Mouse (Mus musculus): ENCODE data around the gene Arhgdia.
"Not testable (repeated sequence)": the region's sequence is repeated elsewhere in the genome, so short reads cannot be mapped to it uniquely, and the experiment has no call there.

Gene Arhgdia

GRCm38 (mm10) chr11:120613976-120614375 lies 32.6 kb upstream of the Arhgdia start:
- DNase-seq (ENCODE audit: low read depth in 2 of 2, low spot score in 2 of 2): no peak

DNA sequence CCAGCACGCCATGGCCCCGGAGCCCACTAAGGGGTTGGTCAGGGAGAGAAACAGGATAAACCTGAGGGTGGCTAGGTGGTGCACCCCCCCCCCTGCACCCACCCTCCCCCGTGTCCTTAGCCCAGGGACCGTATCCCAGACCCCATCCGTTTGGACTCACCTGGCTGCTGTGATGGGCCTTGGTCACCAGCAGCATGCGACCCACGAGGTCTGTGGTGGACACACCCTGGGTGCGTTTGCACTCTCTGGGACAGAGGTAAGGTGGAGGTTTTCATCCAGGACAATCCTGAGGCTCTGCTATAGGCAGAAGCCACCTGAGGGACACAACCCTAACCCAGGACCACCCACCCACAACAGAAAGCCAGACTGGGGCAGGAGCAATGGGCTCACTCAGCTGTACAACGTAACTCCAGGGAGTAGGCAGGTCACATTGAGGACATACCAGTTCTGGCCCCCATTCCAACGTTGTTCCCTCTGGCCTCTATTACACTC lies 32.1 kb upstream of the Arhgdia start:
- no peak for DNase-seq (ENCODE audit: low read depth in 2 of 2, low spot score in 2 of 2)

- DNase-seq (ENCODE audit: low read depth in 2 of 2, low spot score in 2 of 2): peak; percentile 75 to 79
Measured at GRCm38 (mm10) chr11:120612763-120613162, 31.3 kb upstream of the Arhgdia start.

DNA sequence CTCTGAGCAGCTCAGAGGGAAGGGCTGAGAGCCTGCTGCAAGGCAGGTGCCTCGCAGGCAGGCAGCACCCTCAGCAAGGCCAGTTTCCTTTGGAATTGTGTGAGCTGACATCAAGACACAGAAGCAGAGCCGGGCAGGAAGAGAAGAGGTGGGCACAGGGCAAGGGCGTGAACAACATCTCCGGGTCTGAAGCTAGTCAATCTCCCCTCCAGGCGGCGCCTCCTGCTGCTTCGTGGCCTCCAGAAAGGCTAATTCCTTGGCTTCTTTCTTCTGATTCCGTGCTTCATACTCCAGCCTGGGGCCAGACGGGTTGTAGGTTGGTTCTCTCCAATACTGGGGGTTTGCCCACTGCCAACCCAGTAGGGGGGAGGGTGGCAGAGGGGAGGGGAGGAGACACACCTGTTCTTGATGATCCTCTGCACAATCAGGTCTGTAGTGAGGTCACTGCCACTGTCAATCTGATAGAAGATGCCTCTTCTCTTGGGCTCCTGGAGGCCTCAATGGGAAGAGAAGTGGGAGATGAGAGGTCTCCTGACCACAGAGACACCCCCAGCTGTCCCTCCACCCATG lies 29.1 kb upstream of the Arhgdia start:
- no peak for DNase-seq (ENCODE audit: low read depth in 2 of 2, low spot score in 2 of 2)

DNA sequence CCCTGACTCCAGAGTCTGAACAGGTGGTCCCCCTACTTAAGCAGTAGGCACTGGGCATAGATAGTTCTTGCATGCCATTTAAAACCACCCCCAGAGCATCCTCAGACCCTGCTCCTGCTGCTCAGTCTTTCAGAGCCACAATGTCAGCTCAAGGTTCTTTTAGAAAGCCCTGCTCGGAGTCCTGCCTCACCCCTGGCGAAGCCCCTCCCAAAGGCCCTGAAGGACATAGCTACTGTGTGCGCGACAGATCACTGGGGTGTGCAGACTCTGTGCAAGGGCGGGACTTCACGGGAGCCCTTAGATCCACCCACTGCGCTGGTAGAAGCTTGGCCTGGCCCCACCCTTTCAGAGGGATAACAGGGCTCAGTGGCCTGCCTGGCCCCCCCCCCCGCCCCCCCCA lies 27.8 kb upstream of the Arhgdia start:
- no peak for DNase-seq (ENCODE audit: low read depth in 2 of 2, low spot score in 2 of 2)

GRCm38 (mm10) chr11:120608241-120609034 lies 27.0 kb upstream of the Arhgdia start, which contains the start of gene Npb:
Gene Npb (plus strand): TSS chr11:120608477.
- DNase-seq (ENCODE audit: low read depth in 2 of 2, low spot score in 2 of 2): no peak

GRCm38 (mm10) chr11:120606764-120607163 lies 25.3 kb upstream of the Arhgdia start:
- DNase-seq (ENCODE audit: low read depth in 2 of 2, low spot score in 2 of 2): no peak

GRCm38 (mm10) chr11:120605667-120606066 lies 24.2 kb upstream of the Arhgdia start:
- no peak for DNase-seq (ENCODE audit: low read depth in 2 of 2, low spot score in 2 of 2)

- DNase-seq (ENCODE audit: low read depth in 2 of 2, low spot score in 2 of 2): no peak
Measured at GRCm38 (mm10) chr11:120603545-120603944, 22.1 kb upstream of the Arhgdia start.

DNA sequence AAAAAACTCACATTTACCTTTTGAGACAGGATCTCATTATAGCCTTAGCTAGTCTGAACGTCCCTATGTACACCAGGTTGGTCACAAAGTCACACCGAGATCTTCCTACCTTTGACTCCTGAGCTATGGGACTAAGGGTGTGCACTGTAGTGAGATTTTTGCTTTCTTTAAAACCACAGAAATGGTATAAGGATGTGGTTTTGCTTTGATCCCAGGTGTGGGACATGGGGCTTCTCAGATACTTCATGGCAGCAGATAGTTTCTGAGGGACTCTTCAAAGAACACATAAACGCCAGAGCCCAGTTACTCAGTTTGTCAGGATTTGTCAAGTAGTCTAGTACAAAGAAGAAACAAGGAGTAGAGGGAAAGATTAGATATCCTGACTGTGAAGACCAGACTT lies 19.3 kb upstream of the Arhgdia start:
- DNase-seq (ENCODE audit: low read depth in 2 of 2, low spot score in 2 of 2): peak in 1 of 2 experiments; percentile 48

GRCm38 (mm10) chr11:120598990-120599549 lies 17.6 kb upstream of the Arhgdia start:
- DNase-seq (ENCODE audit: low read depth in 2 of 2, low spot score in 2 of 2): no peak

- DNase-seq (ENCODE audit: low read depth in 2 of 2, low spot score in 2 of 2): peak; percentile 86 to 87
Measured at GRCm38 (mm10) chr11:120598283-120598989, 17.0 kb upstream of the Arhgdia start, which contains the start of the genes Alyref and Anapc11. Gene Alyref (minus strand): TSS chr11:120598365. Gene Anapc11 (plus strand): TSS chr11:120598421.

- no peak for DNase-seq (ENCODE audit: low read depth in 2 of 2, low spot score in 2 of 2)
Measured at GRCm38 (mm10) chr11:120597240-120598235, 16.1 kb upstream of the Arhgdia start.

- DNase-seq (ENCODE audit: low read depth in 2 of 2, low spot score in 2 of 2): no peak
Measured at GRCm38 (mm10) chr11:120588531-120588930, 7.1 kb upstream of the Arhgdia start.

DNA sequence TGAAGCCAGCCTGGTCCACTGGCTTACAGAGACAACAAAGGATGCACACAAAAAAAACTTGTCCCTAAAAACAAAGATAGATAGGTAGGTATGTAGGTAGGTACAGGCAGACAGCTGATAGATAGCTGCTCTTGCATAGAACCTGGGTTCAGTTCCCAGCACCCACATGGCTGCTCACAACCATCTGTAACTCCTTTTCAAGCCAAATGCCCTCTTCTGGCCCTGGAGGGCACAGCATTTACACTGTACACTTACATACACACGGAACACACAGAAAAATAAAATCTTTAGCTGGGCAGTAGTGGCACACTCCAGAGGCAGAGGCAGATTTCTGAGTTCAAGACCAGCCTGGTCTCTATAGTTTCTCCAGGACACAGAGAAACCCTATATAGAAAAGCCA lies 2.5 kb upstream of the Arhgdia start:
- DNase-seq (ENCODE audit: low read depth in 2 of 2, low spot score in 2 of 2): no peak

- not testable (repeated sequence) for DNase-seq (ENCODE audit: low read depth in 2 of 2, low spot score in 2 of 2)
Measured at GRCm38 (mm10) chr11:120582982-120583293, 1.5 kb upstream of the Arhgdia start.

DNA sequence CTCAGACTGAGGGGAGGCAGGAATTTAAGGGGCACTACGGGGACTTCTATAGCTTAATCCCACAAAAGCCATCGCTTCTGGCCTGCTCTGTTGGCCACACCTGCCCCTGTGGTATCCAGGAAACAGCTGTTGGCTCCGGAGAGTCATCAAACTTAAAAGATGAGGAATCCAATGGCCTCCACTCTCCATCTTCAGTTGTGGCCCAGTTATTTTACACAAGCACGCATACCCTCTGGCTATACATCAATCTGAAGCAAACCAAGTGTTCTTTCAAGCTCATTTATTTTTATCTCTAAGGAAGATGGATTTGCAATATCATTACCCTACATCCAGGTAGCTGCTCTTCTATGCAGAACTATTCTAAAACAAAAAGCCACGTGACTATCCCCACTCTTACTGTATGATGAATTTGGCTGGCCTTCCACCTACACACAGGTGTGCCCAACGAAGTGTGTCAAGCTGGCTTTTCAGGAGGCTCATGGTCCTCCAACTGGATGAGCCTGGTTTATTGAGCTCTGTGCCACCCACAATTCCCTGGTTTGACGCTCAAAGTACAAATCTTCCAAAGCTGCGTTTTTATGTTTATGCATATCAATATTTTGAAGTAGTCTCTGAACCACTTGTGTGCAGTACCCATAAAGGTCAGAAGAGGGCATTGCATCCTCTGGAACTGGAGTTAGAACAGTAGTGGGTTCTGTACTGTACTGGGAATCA lies 1.0 kb upstream of the Arhgdia start:
- DNase-seq (ENCODE audit: low read depth in 2 of 2, low spot score in 2 of 2): peak; percentile 60 to 67

GRCm38 (mm10) chr11:120580871-120581331 lies 523 bp downstream of the Arhgdia start:
- DNase-seq (ENCODE audit: low read depth in 2 of 2, low spot score in 2 of 2): no peak

DNA sequence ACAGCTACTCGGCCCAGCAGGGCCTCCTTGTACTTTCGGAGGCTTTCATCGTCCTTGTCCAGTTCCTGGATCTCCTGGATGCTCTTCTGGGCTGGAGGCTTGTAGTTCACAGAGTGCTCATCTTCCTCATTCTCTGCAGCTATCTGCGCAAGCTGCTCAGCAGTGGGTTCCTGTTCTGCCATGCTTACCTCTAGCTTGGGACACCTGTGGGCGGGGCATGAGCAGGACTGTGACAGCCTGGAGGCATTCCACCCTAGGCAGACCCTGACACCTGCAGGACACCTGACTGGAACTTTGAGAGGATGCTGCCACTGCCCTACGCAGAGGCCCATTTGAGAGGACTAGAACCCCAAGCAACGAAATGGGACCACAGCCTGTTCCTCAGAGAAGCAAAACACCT lies 1.2 kb downstream of the Arhgdia start:
- no peak for DNase-seq (ENCODE audit: low read depth in 2 of 2, low spot score in 2 of 2)
